Mouse (Mus musculus) midbrain, embryonic 16.5 days (tissue): ENCODE data around the gene Rprml. TPM values are rescaled to one million over a fixed set of nuclear protein-coding genes. Genes with fewer than 3 reads are reported as not detected.
"Not testable (repeated sequence)": the region's sequence is repeated elsewhere in the genome, so short reads cannot be mapped to it uniquely, and the experiment has no call there.

Source experiments
- ATAC-seq: fragments of 200-750 bp; cut with Nextera tagmentation; 2 replicates; pipeline ENCODE4 v1.8.0; 2017; ENCODE audit warnings: moderate TSS enrichment
- H3K27ac ChIP-seq: fragments of 300-500 bp; sonication (generic); 2 replicates; pipeline ENCODE4 v1.5.1; 2014; ENCODE audit warnings: mild to moderate bottlenecking, low read length, mixed read lengths
- H3K27me3 ChIP-seq: fragments of 300-500 bp; sonication (generic); 2 replicates; pipeline ENCODE4 v1.6.1; 2014; ENCODE audit warnings: low read depth, low read length, mixed read lengths; ENCODE audit not compliant: control insufficient read depth, insufficient read depth
- H3K36me3 ChIP-seq: fragments of 300-500 bp; sonication (generic); 2 replicates; pipeline ENCODE4 v1.6.1; 2014; ENCODE audit warnings: mild to moderate bottlenecking, low read length, moderate library complexity, mixed read lengths; ENCODE audit not compliant: control insufficient read depth, insufficient read depth
- H3K4me1 ChIP-seq: fragments of 300-500 bp; sonication (generic); 2 replicates; pipeline ENCODE4 v1.6.1; 2014; ENCODE audit warnings: mild to moderate bottlenecking, low read length, mixed read lengths; ENCODE audit not compliant: control insufficient read depth, insufficient read depth
- H3K4me2 ChIP-seq: fragments of 300-500 bp; sonication (generic); 2 replicates; pipeline ENCODE4 v1.6.1; 2014; ENCODE audit warnings: mild to moderate bottlenecking, low read length, mixed read lengths
- H3K4me3 ChIP-seq: fragments of 300-500 bp; sonication (generic); 2 replicates; pipeline ENCODE4 v1.5.1; 2014; ENCODE audit warnings: low read depth, mild to moderate bottlenecking, low read length, moderate library complexity, mixed read lengths
- H3K9ac ChIP-seq: fragments of 300-500 bp; sonication (generic); 2 replicates; pipeline ENCODE4 v1.6.1; 2014; ENCODE audit warnings: low read depth, low read length, mixed read lengths
- H3K9me3 ChIP-seq: fragments of 300-500 bp; sonication (generic); replicated peaks from 2 replicates; pipeline ENCODE4 v1.6.1; 2014; ENCODE audit warnings: mild to moderate bottlenecking, low read length, mixed read lengths; ENCODE audit not compliant: control insufficient read depth, poor library complexity, severe bottlenecking
- WGBS: fragments of 180-500 bp; shearing (Covaris S2); extraction: QIAGEN DNeasy Blood & Tissue Kit; methylation state at CpG from one replicate; pipeline ENCODE4 v1.1.7; 2014; 5-methylcytosine and 5-hydroxymethylcytosine counted together
- polyA plus RNA-seq: library from polyadenylated mRNA; unstranded; fragments of >200 nt; fragmentation: Nextera tagmentation; extraction: Ambion mirVana; gene quantifications from 2 replicates; pipeline ENCODE4 v1.2.1, GENCODE M21; 2015

The Rprml gene
- polyA plus RNA-seq, 1 experiment from 2014 or later: 3.4 TPM

DNA sequence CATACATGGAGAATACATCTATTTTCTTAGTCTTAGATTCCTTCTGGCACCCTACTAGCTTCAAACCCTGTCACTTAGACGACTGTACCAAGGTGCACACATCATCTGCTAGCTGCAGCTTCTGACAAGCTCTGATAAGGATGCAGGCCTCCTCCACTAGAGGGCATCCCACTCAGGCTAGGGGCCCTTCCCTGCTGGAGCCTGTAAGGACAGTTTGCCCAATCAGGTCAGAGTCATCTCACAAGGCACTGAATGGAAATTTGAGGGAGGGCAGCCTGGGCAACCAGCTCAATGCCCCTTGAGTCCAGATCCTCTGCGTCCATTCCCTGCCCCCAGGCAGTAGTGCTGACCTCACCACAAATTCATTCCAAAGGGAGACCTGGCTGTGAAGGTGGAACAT, 27.7 kb downstream of the Rprml start:
- H3K4me2 ChIP-seq, H3K27ac ChIP-seq, H3K9ac ChIP-seq, ATAC-seq, H3K4me3 ChIP-seq, H3K4me1 ChIP-seq, H3K27me3 ChIP-seq, H3K9me3 ChIP-seq: not testable (repeated sequence)
- WGBS: 11% methylated on average over 2 of the region's 2 CpGs
- H3K36me3 ChIP-seq: peaks cover 18% of the 10 kb centered on the region

DNA sequence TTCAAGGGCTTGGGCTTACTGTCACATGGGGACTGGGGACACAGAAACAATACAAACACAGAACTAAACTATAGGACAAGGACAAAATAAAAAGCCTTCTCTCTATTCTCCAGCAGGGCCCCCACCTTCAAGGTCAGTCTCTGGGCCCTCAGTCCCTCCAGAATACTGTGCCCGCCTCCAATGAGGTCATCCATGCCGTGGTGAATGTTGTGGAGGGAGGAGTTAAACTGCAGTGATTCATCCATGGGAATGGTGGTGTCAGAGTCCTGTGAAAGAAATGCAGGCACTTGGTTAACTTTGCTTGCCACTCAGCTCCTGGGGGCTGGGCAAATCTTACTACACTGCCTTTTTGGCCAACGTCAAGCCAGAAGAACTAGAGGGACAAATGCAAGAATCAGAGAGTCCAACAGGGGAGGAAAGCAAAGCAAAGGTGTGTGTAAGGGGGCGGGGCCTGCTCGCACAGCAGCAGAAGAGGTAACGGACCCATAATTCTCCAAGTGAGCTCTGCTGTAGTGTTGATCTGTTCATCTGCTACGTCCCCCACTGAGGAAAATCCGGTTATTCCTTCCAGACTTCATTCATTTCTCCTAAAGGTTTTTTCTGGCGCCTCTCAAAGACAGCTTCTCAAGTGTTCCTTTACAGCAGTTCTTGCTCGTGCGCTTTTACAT, 34.4 kb downstream of the Rprml start:
- WGBS: 81% methylated on average over 11 of the region's 11 CpGs
- no peaks in the 10 kb centered on the region for H3K4me1 ChIP-seq
- no peaks in the 10 kb centered on the region for H3K9me3 ChIP-seq
- H3K4me3 ChIP-seq: no peak overlapping the region
- H3K9ac ChIP-seq: no peak overlapping the region
- no peak overlapping the region for H3K4me2 ChIP-seq
- no peak for ATAC-seq
- no peak overlapping the region for H3K27ac ChIP-seq
- peaks cover 54% of the 10 kb centered on the region for H3K36me3 ChIP-seq
- no peaks in the 10 kb centered on the region for H3K27me3 ChIP-seq

DNA sequence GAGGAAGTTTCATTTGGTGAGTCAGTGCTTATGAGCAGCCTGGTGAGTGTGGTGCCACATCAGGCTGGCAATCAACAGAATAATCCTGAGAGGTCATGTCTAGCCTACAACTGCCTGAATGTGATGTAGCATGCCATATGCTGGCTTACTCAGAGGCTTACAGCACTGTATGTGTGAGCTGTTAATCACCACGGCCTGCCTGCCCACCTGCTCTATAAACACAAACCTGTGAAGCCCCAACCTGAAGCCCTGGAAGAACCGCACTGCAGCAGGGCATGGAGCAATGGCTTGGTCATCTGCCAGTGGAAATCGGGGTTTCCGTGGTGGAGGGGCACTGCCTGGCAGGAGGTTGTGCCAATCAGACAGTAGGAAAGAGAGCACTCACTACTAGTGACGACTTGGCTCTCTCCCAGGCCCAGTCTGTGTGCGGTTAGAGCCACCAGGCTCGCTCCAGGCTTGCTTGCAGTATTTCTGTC, 35.9 kb downstream of the Rprml start:
- no peak overlapping the region for H3K4me3 ChIP-seq
- 87% methylated on average over 7 of the region's 7 CpGs for WGBS
- no peak overlapping the region for H3K27ac ChIP-seq
- H3K9ac ChIP-seq: no peak overlapping the region
- H3K27me3 ChIP-seq: no peaks in the 10 kb centered on the region
- H3K4me2 ChIP-seq: no peak overlapping the region
- no peak for ATAC-seq
- no peaks in the 10 kb centered on the region for H3K4me1 ChIP-seq
- peaks cover 48% of the 10 kb centered on the region for H3K36me3 ChIP-seq
- no peaks in the 10 kb centered on the region for H3K9me3 ChIP-seq

GRCm38 (mm10) chr11:103686706-103687105, 37.3 kb downstream of the Rprml start:
- no peaks in the 10 kb centered on the region for H3K9me3 ChIP-seq
- no peaks in the 10 kb centered on the region for H3K27me3 ChIP-seq
- peaks cover 48% of the 10 kb centered on the region for H3K36me3 ChIP-seq
- H3K27ac ChIP-seq: no peak overlapping the region
- no peak overlapping the region for H3K9ac ChIP-seq
- 91% methylated on average over 6 of the region's 6 CpGs for WGBS
- no peak overlapping the region for H3K4me3 ChIP-seq
- no peak overlapping the region for H3K4me2 ChIP-seq
- ATAC-seq: no peak
- peaks cover 2% of the 10 kb centered on the region; the same call in 1 of the 2 replicates for H3K4me1 ChIP-seq

GRCm38 (mm10) chr11:103688271-103688979, 39.1 kb downstream of the Rprml start:
- no peak overlapping the region for H3K27ac ChIP-seq
- no peak overlapping the region for H3K4me2 ChIP-seq
- ATAC-seq: no peak
- H3K9ac ChIP-seq: no peak overlapping the region
- no peak overlapping the region for H3K4me3 ChIP-seq
- no peaks in the 10 kb centered on the region for H3K9me3 ChIP-seq
- 68% methylated on average over 6 of the region's 6 CpGs for WGBS
- peaks cover 5% of the 10 kb centered on the region; the same call in 1 of the 2 replicates for H3K4me1 ChIP-seq
- peaks cover 32% of the 10 kb centered on the region for H3K36me3 ChIP-seq
- no peaks in the 10 kb centered on the region for H3K27me3 ChIP-seq

DNA sequence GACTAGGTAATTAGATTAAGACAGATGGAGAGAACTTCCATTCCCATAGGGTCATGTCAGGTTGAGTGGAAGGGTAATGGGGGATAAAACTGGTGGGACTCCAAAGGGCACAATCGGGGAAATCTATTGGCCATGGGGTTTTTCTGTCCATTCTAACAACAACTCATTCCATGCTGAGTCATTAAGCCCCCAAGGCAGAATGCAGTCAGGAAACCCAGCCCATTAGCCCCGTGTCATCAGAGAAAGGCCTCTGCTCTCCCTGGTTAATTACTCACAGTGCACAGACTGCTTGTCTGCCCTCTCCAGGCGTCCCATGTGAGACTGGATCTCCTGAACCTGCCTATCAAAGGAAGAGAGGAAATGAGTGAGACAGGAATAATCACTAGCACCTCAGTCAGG, 39.6 kb downstream of the Rprml start:
- no peak for ATAC-seq
- H3K27me3 ChIP-seq: no peaks in the 10 kb centered on the region
- H3K4me3 ChIP-seq: no peak overlapping the region
- H3K36me3 ChIP-seq: peaks cover 27% of the 10 kb centered on the region
- H3K9ac ChIP-seq: no peak overlapping the region
- 49% methylated on average over 3 of the region's 3 CpGs for WGBS
- no peak overlapping the region for H3K4me2 ChIP-seq
- no peaks in the 10 kb centered on the region for H3K9me3 ChIP-seq
- H3K27ac ChIP-seq: no peak overlapping the region
- peaks cover 5% of the 10 kb centered on the region; the same call in 1 of the 2 replicates for H3K4me1 ChIP-seq

- H3K9ac ChIP-seq: no peak overlapping the region
- peaks cover 9% of the 10 kb centered on the region for H3K4me1 ChIP-seq
- 86% methylated on average over 1 of the region's 1 CpGs for WGBS
- no peak overlapping the region for H3K4me3 ChIP-seq
- no peaks in the 10 kb centered on the region for H3K9me3 ChIP-seq
- no peak overlapping the region for H3K4me2 ChIP-seq
- no peak overlapping the region for H3K27ac ChIP-seq
- no peaks in the 10 kb centered on the region for H3K27me3 ChIP-seq
- no peak for ATAC-seq
- peaks cover 18% of the 10 kb centered on the region for H3K36me3 ChIP-seq
These were observed 41.7 kb downstream of the Rprml start for GRCm38 (mm10) chr11:103691036-103691435.

DNA sequence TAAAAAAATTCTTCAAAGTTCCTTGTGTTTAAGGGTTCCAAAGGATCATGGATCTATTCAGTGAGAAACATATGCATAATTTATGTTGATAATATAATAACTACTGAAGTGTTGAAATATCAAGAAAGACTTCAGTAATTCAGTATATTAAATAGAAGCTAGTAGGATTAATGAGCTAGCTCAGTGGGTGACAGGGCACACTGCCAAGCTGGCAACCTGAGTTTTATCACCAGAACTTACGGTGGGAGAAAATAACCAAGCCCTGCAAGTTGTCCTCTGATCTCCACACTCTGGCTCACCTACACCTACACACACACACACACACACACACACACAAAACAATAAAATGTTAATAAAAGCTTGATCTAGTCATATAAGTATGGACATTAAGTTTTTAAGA, 43.9 kb downstream of the Rprml start:
- Histone ChIP-seq H3K9ac (no peak overlapping the region), H3K36me3 (peaks cover 3% of the 10 kb centered on the region; the same call in 1 of the 2 replicates), H3K4me3 (no peak overlapping the region), H3K27ac (no peak overlapping the region), H3K4me2 (no peak overlapping the region), H3K9me3 (no peaks in the 10 kb centered on the region), H3K4me1 (peaks cover 17% of the 10 kb centered on the region), H3K27me3 (no peaks in the 10 kb centered on the region)
- 63% methylated on average over 1 of the region's 1 CpGs for WGBS
- ATAC-seq: no peak

- ATAC-seq: no peak
- Histone ChIP-seq H3K4me2 (peak overlapping the region; percentile 64), H3K9me3 (no peaks in the 10 kb centered on the region), H3K4me1 (peaks cover 16% of the 10 kb centered on the region), H3K36me3 (no peaks in the 10 kb centered on the region), H3K27me3 (no peaks in the 10 kb centered on the region), H3K9ac (peak overlapping the region; percentile 72), H3K4me3 (peak overlapping the region; percentile 80), H3K27ac (peak overlapping the region; percentile 98)
- 2% methylated on average over 18 of the region's 18 CpGs for WGBS
These were observed 47.6 kb downstream of the Rprml start for GRCm38 (mm10) chr11:103696851-103697564.
